Mouse (Mus musculus) bone marrow macrophage, adult 2 months (primary cell): ENCODE data around the gene Ccdc24.

Source experiments
- CTCF ChIP-seq: IDR thresholded peaks from 2 replicates; pipeline ENCODE4 v1.5.1; 2012; ENCODE audit warnings: low read depth, mild to moderate bottlenecking, low read length, moderate library complexity
- POLR2A ChIP-seq: IDR thresholded peaks from 2 replicates; pipeline ENCODE4 v1.6.1; 2012; ENCODE audit warnings: mild to moderate bottlenecking, low read depth, low read length, borderline replicate concordance

DNA sequence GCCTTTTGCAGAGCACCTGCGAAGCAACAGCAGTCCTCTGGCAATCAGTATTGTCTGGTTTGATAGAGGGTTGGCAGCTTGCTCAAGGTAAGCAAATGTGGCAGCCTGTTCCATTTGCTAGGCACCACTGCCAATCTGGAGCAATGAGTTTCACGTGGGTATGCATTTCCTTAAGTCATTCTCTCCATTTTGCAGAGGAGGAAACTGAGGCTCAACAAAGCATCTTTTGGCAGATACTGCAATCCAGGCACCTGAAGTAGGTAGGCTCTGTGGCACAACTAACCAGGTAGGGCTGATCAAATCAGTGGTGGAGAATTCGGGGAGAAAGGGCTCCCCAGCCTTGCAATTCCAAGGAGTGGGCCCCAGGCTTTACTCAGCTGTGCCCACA lies 37.9 kb downstream of the Ccdc24 start, which contains the start of gene Slc6a9:
- TF ChIP-seq POLR2A (no peak), CTCF (no peak)
